ENCODE assay signal across 24 mouse cellular contexts in genomic region chr12:52306348-52306747, GRCm38 (mm10).
DNase-seq lines count a peak whose midpoint lies in the region; ATAC-seq and TF ChIP-seq lines count a peak whose summit lies in the region.
"Had no signal": no experiment of that assay in that cellular context is flagged by ENCODE, and none has a peak within 500 bp of the region (broad histone marks: within the 10 kb centered on the region; RNA-seq: fewer than 3 reads in every experiment).

No protein-coding gene starts in this region.

- no peaks in the 10 kb centered on the region for H3K36me3 ChIP-seq in kidney, postnatal 0 days (ENCODE audit: insufficient read depth, low read length)
- no peaks in the 10 kb centered on the region for H3K36me3 ChIP-seq in midbrain, embryonic 11.5 days (ENCODE audit: control insufficient read depth, insufficient read depth, low read length)
- H3K36me3 ChIP-seq in midbrain, embryonic 10.5 days: no peaks in the 10 kb centered on the region
- H3K36me3 ChIP-seq: embryonic facial prominence, embryonic 12.5 days; heart, embryonic 12.5 days; hindbrain, embryonic 10.5 days; hindbrain, embryonic 15.5 days; limb, embryonic 12.5 days had no signal

- 59% methylated on average over 7 of the region's 7 CpGs for WGBS in kidney, postnatal 0 days
- WGBS in midbrain, embryonic 11.5 days: 94% methylated on average over 7 of the region's 7 CpGs
- 96% methylated on average over 7 of the region's 7 CpGs for WGBS in midbrain, embryonic 10.5 days

- no peak overlapping the region for H3K27ac ChIP-seq in kidney, postnatal 0 days
- H3K27ac ChIP-seq in midbrain, embryonic 11.5 days (ENCODE audit: low read depth, low read length): no peak overlapping the region
- no peak overlapping the region for H3K27ac ChIP-seq in midbrain, embryonic 10.5 days (replicated peaks)
- H3K27ac ChIP-seq: embryonic facial prominence, embryonic 12.5 days; hindbrain, embryonic 10.5 days; hindbrain, embryonic 15.5 days; limb, embryonic 12.5 days had no signal

- no peak overlapping the region for H3K4me2 ChIP-seq in kidney, postnatal 0 days (ENCODE audit: low read length)
- no peak overlapping the region for H3K4me2 ChIP-seq in midbrain, embryonic 11.5 days
- H3K4me2 ChIP-seq: embryonic facial prominence, embryonic 12.5 days; heart, embryonic 12.5 days; hindbrain, embryonic 15.5 days; limb, embryonic 12.5 days had no signal

- H3K9me3 ChIP-seq in kidney, postnatal 0 days (replicated peaks; ENCODE audit: low read length): no peaks in the 10 kb centered on the region
- H3K9me3 ChIP-seq in midbrain, embryonic 11.5 days (ENCODE audit: control insufficient read depth, low read length): no peaks in the 10 kb centered on the region
- H3K9me3 ChIP-seq in midbrain, embryonic 10.5 days (replicated peaks): no peaks in the 10 kb centered on the region
- H3K9me3 ChIP-seq: embryonic facial prominence, embryonic 12.5 days; G1E; heart, embryonic 12.5 days; hindbrain, embryonic 10.5 days; hindbrain, embryonic 15.5 days; limb, embryonic 12.5 days had no signal

- no peak overlapping the region for H3K9ac ChIP-seq in kidney, postnatal 0 days (ENCODE audit: low read depth, low read length)
- no peak overlapping the region for H3K9ac ChIP-seq in midbrain, embryonic 11.5 days (ENCODE audit: low read length)
- H3K9ac ChIP-seq: embryonic facial prominence, embryonic 12.5 days; heart, embryonic 12.5 days; hindbrain, embryonic 15.5 days; limb, embryonic 12.5 days had no signal

- H3K4me3 ChIP-seq in kidney, postnatal 0 days (replicated peaks; ENCODE audit: low read depth, low read length): no peak overlapping the region
- H3K4me3 ChIP-seq in midbrain, embryonic 11.5 days (ENCODE audit: low read depth, low read length): no peak overlapping the region
- no peak overlapping the region for H3K4me3 ChIP-seq in midbrain, embryonic 10.5 days
- H3K4me3 ChIP-seq: embryonic facial prominence, embryonic 12.5 days; heart, embryonic 12.5 days; hindbrain, embryonic 10.5 days; hindbrain, embryonic 15.5 days; limb, embryonic 12.5 days; megakaryocyte, embryonic 14.5 days had no signal

- no peaks in the 10 kb centered on the region for H3K27me3 ChIP-seq in kidney, postnatal 0 days (ENCODE audit: insufficient read depth, low read length)
- no peaks in the 10 kb centered on the region for H3K27me3 ChIP-seq in midbrain, embryonic 11.5 days (ENCODE audit: control insufficient read depth, insufficient read depth, low read length)
- H3K27me3 ChIP-seq in midbrain, embryonic 10.5 days (ENCODE audit: low read depth, poor library complexity, severe bottlenecking): no peaks in the 10 kb centered on the region
- H3K27me3 ChIP-seq: embryonic facial prominence, embryonic 12.5 days; heart, embryonic 12.5 days; hindbrain, embryonic 15.5 days; limb, embryonic 12.5 days; megakaryocyte, embryonic 14.5 days had no signal

- no peak for ATAC-seq in kidney, postnatal 0 days (replicated peaks; ENCODE audit: low FRiP score, low read depth)
- ATAC-seq in midbrain, embryonic 11.5 days (ENCODE audit: low FRiP score): no peak
- ATAC-seq: forebrain, embryonic 14.5 days; inflammation-experienced regulatory T-cells, adult 6 months had no signal

- no peaks in the 10 kb centered on the region for H3K4me1 ChIP-seq in kidney, postnatal 0 days (replicated peaks; ENCODE audit: insufficient read depth, low read length)
- no peaks in the 10 kb centered on the region for H3K4me1 ChIP-seq in midbrain, embryonic 11.5 days (ENCODE audit: control insufficient read depth, insufficient read depth, low read length)
- no peaks in the 10 kb centered on the region for H3K4me1 ChIP-seq in midbrain, embryonic 10.5 days
- H3K4me1 ChIP-seq: embryonic facial prominence, embryonic 12.5 days; heart, embryonic 12.5 days; hindbrain, embryonic 10.5 days; hindbrain, embryonic 15.5 days; limb, embryonic 12.5 days; megakaryocyte, embryonic 14.5 days had no signal

- peak; percentile 20; the same call in 1 of the 2 replicates for TF ChIP-seq CTCF in kidney, postnatal 0 days (IDR thresholded peaks at IDR 0.05; ENCODE audit: low read depth)

- DNase-seq in kidney, postnatal 0 days (ENCODE audit: low spot score): peak; percentile 42
- no peak for DNase-seq in kidney, adult 18-20 months
- DNase-seq in midbrain, embryonic 11.5 days (ENCODE audit: low spot score, missing footprints): peak; percentile 28
- DNase-seq in midbrain, embryonic 10.5 days (ENCODE audit: low spot score): no peak
- peak; percentile 69 for DNase-seq in lung, postnatal 14 days
- no peak for DNase-seq in gastrocnemius, postnatal 4 days (ENCODE audit: low spot score in 2 of 2)
- no peak for DNase-seq in thymus, postnatal 14 days
- DNase-seq: adrenal gland, postnatal 10 days; cerebellum, adult 8-10 months; cerebellum, postnatal 25 days; gastrocnemius, postnatal 14 days; heart, adult 18-20 months; kidney, adult 11 months; kidney, postnatal 14 days; midbrain, embryonic 14.5 days had no signal

Comparison
In these comparisons a context has a peak if more than half of its experiments do, and no peak if none do; other contexts are left out.
1. DNase-seq: peak in kidney, postnatal 0 days (single experiment), midbrain, embryonic 11.5 days (single experiment) and lung, postnatal 14 days (single experiment); none in kidney, adult 18-20 months (single experiment), midbrain, embryonic 10.5 days (single experiment), gastrocnemius, postnatal 4 days (0 of 2) and thymus, postnatal 14 days (single experiment).